Mouse (Mus musculus): ENCODE data around the gene Siah3. TPM values are rescaled to one million over a fixed set of nuclear protein-coding genes. Genes with fewer than 3 reads are reported as not detected.
A peak's percentile ranks its signal among the peaks of the same experiment; 100 is the strongest.

Gene Siah3
- polyA plus RNA-seq, 1 experiment from 2014 or later, result not detected

DNA sequence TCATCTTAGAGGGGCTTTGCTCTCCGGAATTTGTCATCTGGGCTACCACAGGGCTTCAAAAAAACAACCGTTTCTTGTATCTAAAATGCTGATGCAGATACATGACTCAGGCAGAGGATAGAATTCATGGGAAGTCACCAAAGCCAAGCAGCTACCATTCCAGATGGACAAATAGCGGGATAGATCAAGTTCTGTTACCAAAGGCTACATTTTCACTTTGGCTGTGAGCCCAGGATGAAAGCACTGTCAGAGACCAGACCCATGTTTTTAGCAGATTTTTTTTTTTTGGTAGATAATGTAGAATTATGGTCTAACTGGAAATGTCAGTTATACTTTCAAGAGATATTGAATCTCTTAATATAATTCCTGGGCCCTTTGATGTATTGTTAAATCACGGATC, 7.4 kb downstream of the Siah3 start:
- no peak for DNase-seq (ENCODE audit: low spot score)

DNA sequence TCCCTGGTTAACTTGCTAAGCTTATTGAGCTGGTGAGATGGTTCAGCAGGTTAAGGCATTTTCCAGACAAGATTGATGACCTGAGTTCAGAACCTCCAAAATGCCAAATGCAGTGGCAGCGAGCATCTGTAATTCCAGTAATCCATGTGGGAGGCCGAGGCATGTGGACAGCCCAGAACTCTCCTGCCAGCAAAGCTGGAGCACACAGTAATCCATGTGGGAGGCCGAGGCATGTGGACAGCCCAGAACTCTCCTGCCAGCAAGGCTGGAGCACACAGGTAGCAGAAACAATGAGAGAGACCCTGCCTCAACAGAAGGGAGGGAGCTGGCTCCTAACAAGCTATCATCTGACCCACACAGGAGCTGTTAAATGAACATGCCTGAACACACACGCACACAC, 13.2 kb downstream of the Siah3 start:
- no peak for DNase-seq (ENCODE audit: low spot score)

DNA sequence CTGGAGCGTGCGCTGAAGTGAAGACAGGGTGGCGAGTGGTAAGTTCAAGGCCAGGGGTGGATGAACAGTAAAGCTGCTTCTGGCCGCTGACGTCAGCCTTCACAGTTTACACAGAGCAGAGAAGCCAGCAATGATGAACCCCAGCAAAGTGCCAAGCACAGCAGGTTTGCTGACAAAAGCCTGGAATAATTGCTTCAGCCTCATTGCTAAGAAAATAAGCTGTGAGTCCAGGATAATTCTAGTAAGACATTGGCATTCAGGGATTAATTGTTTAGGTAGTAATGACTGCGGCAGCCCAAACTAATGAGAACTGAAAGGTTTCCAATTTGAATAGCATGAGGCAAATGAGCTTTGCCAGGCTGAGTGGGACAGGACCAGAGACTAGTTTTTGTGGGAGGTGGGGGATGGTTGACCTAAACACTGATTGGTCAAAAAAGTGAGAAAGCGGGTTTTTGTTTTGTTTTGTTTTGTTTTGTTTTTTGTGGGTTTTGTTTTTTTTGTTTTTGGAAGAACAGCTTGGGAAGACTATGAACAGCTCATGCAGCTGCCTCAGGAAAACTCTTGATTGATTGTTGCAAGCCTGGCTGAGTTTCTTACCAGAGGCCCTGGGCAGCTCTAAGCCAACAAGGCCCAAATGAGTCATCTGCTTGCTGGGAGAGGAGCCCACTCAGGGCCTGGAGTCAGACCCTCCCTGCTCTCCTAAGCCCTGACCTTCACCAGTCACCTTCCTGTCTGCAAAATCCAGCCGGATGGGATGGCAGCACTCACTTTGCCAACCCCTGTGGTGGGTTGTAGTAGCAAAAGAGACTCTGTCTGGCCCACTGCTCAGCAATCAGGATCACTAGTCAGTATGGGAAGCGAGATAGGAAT, 17.5 kb downstream of the Siah3 start:
- DNase-seq (ENCODE audit: low spot score), result no peak

DNA sequence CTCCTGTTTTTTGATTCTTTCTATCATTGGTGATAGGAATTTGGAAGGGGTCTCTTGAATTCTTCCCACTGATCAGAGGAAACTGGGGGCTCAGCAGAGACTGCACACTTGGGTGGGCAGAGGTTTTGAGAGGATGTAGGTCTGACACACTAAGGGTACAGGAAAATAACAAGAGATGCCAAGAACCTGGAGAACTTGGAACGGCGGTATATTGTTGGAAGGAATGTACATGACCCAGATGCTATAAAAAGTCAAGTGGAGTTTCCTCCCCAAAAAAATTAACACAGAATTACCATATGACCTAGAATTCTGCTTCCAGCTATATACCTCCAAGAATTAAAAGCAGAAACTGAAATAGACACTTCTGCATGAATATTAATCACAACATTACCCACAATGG, 20.1 kb downstream of the Siah3 start:
- no peak for DNase-seq (ENCODE audit: low spot score)

DNA sequence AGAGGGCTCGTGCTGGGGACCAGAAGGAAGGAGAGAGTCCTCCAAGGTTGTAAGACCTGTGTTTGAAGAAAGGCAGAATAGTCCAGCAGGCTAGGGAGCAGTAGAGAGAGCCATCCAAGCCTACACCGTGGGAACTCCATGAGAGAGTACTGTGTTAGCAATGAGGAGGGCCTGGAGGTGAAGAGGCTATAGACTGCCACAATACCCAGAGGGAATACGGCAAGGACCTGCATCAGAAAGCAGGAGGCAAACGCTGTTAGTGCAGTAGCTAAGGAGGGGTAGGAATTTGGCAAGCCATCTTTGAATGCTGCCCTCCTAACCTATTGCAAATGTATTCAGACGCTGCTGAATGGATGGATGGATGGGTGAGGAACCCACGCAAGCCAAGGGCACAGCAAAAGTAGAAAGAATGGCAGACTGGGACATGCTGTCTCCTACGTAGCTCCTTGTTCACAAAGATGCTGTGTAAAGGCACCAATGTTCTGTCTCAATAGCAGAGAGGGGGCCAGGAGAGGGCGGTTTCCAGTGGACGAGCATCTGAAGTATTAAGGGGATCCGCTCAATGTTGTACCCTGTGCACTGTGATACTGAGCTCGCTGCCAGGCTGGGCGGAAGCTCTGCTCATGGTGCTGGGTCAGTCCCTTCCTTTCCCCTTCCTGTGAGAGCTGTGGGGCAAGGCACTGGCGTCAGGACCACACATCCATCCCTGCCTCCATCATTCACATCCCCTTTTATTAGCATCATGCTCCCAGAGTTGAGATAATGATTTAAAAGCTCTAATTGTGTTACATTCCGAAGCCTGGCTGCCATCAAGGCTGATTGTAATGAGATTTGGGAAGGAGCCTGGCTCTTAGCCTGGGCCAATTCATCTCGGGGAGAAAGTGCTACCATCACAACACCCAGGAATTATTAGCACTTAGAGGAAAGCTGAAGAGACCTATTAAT, 26.7 kb downstream of the Siah3 start:
- no peak for DNase-seq (ENCODE audit: low spot score)

DNA sequence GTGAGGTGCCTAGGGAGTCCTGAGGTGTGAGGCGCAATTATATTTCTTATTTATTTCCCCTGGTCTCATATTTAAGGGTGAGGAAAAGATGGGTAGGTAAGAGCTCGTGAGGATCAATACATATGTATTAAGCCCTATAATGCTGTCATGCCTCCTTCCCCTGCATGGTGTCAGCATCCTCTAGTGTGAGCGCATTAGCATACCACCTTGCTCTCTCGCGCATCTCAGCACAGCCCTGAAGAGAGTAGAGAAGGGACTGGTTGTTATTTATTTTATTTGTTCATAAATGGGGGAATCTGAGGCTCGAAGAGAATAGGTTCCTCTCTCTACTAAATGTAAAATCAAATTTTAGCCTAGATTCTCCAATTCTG, 27.4 kb downstream of the Siah3 start:
- DNase-seq (ENCODE audit: low spot score), result no peak

DNA sequence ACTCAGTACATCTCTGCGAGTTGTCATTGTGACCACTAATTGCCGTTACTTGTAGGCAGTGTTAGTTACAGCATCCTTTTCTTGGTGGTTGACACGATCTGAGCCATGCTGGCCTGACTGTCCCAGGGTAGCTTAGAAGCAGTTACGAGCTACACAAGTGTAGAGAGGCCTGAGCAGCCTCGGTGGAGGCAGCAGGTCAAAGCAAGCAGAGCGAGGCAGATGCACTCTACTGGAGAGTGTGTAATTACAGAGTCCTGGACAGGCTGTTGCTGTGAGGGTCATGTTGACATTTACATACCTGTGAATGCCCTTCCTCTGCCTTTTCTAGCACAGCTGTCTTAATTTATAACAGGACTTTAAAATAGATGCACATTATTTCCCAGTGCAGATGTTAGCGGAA, 32.1 kb downstream of the Siah3 start:
- DNase-seq (ENCODE audit: low spot score), result no peak

- DNase-seq (ENCODE audit: low spot score), result no peak
These were observed 37.9 kb downstream of the Siah3 start for GRCm38 (mm10) chr14:75493555-75494194.

- DNase-seq (ENCODE audit: low spot score), result no peak
These were observed 39.1 kb downstream of the Siah3 start for GRCm38 (mm10) chr14:75494926-75495325.

DNA sequence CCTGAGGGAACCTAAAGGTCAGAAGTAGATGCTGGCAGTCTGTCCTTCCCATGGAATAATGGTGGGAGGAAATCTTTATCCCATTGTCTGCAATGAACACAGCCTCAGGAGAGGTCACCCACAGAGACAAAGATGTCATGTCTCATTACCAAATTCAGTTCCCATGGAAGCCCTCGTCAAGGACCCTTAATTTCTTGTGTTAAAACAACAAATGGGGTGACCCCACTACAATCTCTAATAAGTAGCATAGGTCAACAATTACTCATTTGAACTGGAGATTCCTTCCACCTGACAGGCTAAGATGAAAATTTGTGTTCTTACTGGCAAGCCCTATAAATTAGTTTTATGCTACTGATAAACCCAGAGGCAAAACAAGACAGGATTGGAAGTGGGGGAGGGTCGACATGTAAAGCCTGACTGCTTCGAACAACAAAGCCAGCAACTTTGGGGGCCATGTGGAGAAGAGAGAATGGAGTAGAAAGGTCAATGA, 45.8 kb downstream of the Siah3 start:
- DNase-seq (ENCODE audit: low spot score), result no peak

DNA sequence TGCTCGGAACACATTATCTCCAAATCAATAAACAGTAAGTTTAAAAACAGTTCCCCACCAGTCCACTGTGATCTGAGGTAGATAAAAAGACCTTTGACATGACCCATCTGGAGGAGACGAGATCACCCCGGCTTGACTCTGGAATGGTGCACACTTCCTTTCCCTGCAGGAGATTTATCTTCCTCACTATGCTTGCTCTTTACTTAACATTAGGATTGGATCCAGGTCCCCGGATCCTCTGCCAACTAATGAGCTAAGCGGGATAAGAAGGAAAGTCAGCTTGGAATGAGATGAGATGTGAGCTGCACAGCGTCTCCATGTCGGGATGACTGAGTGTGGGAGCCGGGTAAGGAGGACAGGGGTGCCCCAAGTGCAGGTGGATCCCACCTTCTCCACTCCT, 46.7 kb downstream of the Siah3 start:
- DNase-seq (ENCODE audit: low spot score), result no peak

- no peak for DNase-seq (ENCODE audit: low spot score)
These were observed 48.5 kb downstream of the Siah3 start for GRCm38 (mm10) chr14:75504255-75504654.

- no peak for DNase-seq (ENCODE audit: low spot score)
These were observed 49.5 kb downstream of the Siah3 start for GRCm38 (mm10) chr14:75505126-75505840.

DNA sequence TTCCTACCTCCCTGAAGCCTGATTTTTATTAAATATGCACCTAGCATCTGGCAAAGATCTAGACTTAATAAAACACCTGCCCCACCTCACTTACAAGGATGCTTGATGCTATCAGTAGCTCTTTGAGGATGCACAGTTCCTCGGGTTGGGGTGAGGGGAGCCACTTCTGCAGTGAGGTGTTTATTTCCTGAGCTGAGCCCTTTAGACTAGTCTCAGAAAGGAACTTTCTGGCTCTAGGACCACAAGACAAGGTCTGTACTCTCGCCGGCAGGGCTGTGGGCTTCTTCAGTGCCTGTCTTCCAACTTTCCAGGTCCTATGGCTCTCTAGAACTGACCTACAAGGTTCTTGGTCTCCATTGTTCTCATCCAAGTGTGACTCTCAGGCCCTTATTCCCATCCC, 50.5 kb downstream of the Siah3 start:
- DNase-seq (ENCODE audit: low spot score), result no peak

GRCm38 (mm10) chr14:75510125-75510524, 54.3 kb downstream of the Siah3 start:
- no peak for DNase-seq (ENCODE audit: low spot score)

DNA sequence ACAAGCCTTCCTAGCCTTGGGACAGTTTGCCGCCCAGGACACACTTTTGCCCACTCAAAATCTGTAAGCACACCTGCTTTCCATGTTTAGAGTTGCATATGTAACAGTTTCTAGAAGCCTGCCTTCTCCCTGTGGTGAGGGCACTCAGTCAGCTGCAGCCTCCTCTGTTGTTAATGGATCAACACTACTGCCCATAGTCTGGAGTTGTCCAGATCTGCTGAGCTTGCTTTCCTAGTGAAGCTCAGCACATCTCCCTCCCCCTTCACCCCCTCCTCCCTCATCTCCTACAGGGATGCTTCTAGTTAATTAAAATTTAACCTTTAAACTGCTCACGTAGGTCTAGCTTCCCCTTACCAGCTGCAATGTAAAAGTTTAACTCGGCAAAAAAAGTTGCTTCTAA, 57.2 kb downstream of the Siah3 start:
- DNase-seq (ENCODE audit: low spot score), result no peak

GRCm38 (mm10) chr14:75516161-75516560, 60.4 kb downstream of the Siah3 start:
- DNase-seq (ENCODE audit: low spot score), result peak; percentile 49

DNA sequence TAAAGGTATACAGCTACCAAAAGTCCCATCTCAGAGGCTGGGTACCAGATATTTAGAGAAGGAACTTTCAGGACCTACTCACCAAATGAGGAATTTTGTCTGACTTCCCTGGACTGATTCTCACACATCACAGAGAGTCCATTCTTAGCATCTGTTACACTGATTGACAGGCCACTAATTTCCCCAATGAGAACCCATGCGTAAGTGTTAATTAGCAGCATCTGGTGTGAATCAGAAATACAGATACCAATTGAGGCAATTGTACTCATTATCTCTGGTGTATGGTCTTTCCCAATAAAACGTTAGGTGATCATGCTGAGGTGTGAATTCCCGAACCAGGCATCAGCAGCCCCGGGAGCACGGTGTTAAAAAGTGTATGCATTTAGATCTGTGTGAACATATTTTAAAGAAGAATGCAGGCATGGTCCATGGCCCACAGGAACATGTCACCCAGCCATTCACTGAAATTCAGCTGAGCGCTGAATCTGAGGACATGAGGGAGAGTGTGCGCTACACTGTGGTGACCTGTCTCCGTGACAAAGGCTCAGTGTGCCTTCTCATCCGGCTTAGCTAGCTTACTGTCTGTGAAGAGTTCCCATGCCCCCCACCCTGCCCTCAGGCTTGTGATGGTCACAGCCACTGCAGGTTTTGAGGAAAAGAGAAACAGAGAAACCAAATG, 61.3 kb downstream of the Siah3 start:
- DNase-seq (ENCODE audit: low spot score), result no peak

GRCm38 (mm10) chr14:75518196-75518887, 62.6 kb downstream of the Siah3 start:
- no peak for DNase-seq (ENCODE audit: low spot score)

DNA sequence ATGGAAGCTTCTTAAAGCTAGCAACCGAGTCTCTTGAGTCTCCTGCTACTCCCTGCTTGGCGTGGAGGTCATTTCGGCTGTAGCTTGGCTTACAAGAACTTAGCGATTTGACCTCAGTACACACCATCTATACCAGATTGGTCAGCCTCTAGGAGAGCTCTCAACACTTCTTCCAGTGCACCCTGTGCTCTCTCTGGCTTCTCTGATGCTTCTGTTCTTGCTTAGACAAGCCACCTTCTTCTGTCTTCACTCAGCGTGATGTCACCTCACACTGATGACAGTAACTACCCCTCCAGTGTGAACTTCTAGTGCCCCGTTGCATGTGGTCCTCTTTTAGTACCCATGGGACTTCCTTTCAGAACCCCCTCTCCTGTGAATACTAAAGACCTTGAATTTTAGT, 63.1 kb downstream of the Siah3 start:
- no peak for DNase-seq (ENCODE audit: low spot score)

Measured in thymus, postnatal 0 days (tissue).